Mouse (Mus musculus) embryonic facial prominence, embryonic 14.5 days (tissue): ENCODE data around the gene Elavl2. TPM values are rescaled to one million over a fixed set of nuclear protein-coding genes. Genes with fewer than 3 reads are reported as not detected.

Source experiments
- ATAC-seq: fragments of 200-750 bp; cut with Nextera tagmentation; 2 replicates; pipeline ENCODE4 v1.8.0; 2017; ENCODE audit warnings: low read depth, moderate number of reproducible peaks, moderate TSS enrichment
- DNase-seq: peaks from one replicate; pipeline ENCODE4 v3.0.0-alpha.2; 2015; ENCODE audit warnings: low spot score
- H3K27ac ChIP-seq: fragments of 300-500 bp; sonication (generic); replicated peaks from 2 replicates; pipeline ENCODE4 v1.5.1; 2014; ENCODE audit warnings: low read depth, mild to moderate bottlenecking, low read length, moderate library complexity
- H3K27me3 ChIP-seq: fragments of 300-500 bp; sonication (generic); replicated peaks from 2 replicates; pipeline ENCODE4 v1.6.1; 2014; ENCODE audit warnings: low read length; ENCODE audit not compliant: control insufficient read depth, insufficient read depth
- H3K36me3 ChIP-seq: fragments of 300-500 bp; sonication (generic); 2 replicates; pipeline ENCODE4 v1.6.1; 2014; ENCODE audit warnings: low read length, mixed read lengths; ENCODE audit not compliant: control insufficient read depth, insufficient read depth
- H3K4me1 ChIP-seq: fragments of 300-500 bp; sonication (generic); 2 replicates; pipeline ENCODE4 v1.6.1; 2014; ENCODE audit warnings: antibody characterized with exemption, low read length; ENCODE audit not compliant: control insufficient read depth, insufficient read depth
- H3K4me2 ChIP-seq: fragments of 300-500 bp; sonication (generic); 2 replicates; pipeline ENCODE4 v1.6.1; 2014; ENCODE audit warnings: low read depth, mild to moderate bottlenecking, low read length, moderate library complexity, mixed read lengths
- H3K4me3 ChIP-seq: fragments of 300-500 bp; sonication (generic); 2 replicates; pipeline ENCODE4 v1.5.1; 2014; ENCODE audit warnings: low read depth, mild to moderate bottlenecking, low read length
- H3K9ac ChIP-seq: fragments of 300-500 bp; sonication (generic); 2 replicates; pipeline ENCODE4 v1.6.1; 2014; ENCODE audit warnings: low read depth, mild to moderate bottlenecking, low read length, moderate library complexity, mixed read lengths
- H3K9me3 ChIP-seq: fragments of 300-500 bp; sonication (generic); 2 replicates; pipeline ENCODE4 v1.6.1; 2016; ENCODE audit warnings: low read length; ENCODE audit not compliant: control insufficient read depth
- WGBS: fragments of 180-500 bp; shearing (Covaris S2); extraction: QIAGEN DNeasy Blood & Tissue Kit; methylation state at CpG from one replicate; pipeline ENCODE4 v1.1.7; 2014; 5-methylcytosine and 5-hydroxymethylcytosine counted together
- polyA plus RNA-seq: library from polyadenylated mRNA; unstranded; fragments of >200 nt; fragmentation: Nextera tagmentation; extraction: Ambion mirVana; gene quantifications from 2 replicates; pipeline ENCODE4 v1.2.1, GENCODE M21; 2014

Elavl2 gene
- polyA plus RNA-seq, 1 experiment from 2014 or later, result 11.4 TPM

GRCm38 (mm10) chr4:91244554-91244953 is 156.0 kb downstream of the Elavl2 start:
- Histone ChIP-seq H3K9me3 (no peaks in the 10 kb centered on the region), H3K36me3 (no peaks in the 10 kb centered on the region), H3K4me3 (no peak overlapping the region), H3K27ac (no peak overlapping the region), H3K4me1 (no peaks in the 10 kb centered on the region), H3K9ac (no peak overlapping the region), H3K27me3 (no peaks in the 10 kb centered on the region), H3K4me2 (no peak overlapping the region)
- ATAC-seq, result no peak
- no peak for DNase-seq
- WGBS, result 59% methylated on average over 9 of the region's 9 CpGs

GRCm38 (mm10) chr4:91243896-91244295 is 156.7 kb downstream of the Elavl2 start:
- H3K9me3 ChIP-seq, result no peaks in the 10 kb centered on the region
- DNase-seq (no peak), ATAC-seq (no peak; the same call in 1 of the 2 replicates)
- 85% methylated on average over 4 of the region's 4 CpGs for WGBS
- no peak overlapping the region for H3K4me3 ChIP-seq
- no peak overlapping the region for H3K27ac ChIP-seq
- no peak overlapping the region for H3K9ac ChIP-seq
- no peaks in the 10 kb centered on the region for H3K4me1 ChIP-seq
- no peaks in the 10 kb centered on the region for H3K36me3 ChIP-seq
- no peak overlapping the region for H3K4me2 ChIP-seq
- H3K27me3 ChIP-seq, result no peaks in the 10 kb centered on the region

DNA sequence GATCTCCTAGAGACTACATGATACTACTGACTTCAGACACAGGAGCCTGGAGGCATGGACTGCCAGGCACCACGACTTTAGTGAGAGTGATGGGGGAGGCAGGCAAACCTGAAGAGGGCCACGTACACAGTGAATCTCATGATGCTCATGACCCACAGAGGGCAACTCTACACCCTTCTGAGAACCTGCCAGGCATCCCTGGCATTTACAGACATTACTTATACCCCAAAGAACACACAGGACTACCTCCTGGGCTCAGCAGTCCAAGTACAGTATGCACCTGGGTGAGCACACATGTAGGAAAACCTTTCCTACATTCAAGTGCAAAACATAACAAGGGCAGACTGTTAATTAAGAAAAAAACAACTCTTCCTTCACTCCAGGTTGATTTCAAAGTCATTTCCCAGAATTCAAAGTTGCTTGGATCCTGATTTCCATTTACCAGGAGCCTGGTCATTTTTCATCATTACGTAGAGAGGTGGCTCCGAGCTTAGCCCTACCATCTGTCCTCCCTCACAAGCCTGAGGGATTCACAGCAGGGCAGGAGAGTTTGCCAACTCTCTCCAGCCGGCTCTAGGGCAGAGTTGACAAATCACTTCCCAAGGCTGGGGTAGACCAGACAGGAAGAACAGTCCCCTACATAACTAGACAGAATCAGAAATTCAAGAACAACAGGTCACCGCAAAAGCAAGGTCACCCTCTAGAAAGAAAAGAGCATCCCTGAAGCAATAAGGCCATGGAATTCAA is 161.7 kb downstream of the Elavl2 start:
- no peak for DNase-seq
- Histone ChIP-seq H3K27me3 (no peaks in the 10 kb centered on the region), H3K4me2 (no peak overlapping the region), H3K9me3 (no peaks in the 10 kb centered on the region), H3K36me3 (no peaks in the 10 kb centered on the region), H3K27ac (no peak overlapping the region), H3K4me3 (no peak overlapping the region), H3K9ac (no peak overlapping the region), H3K4me1 (no peaks in the 10 kb centered on the region)
- 76% methylated on average over 6 of the region's 6 CpGs for WGBS
- ATAC-seq, result no peak

DNA sequence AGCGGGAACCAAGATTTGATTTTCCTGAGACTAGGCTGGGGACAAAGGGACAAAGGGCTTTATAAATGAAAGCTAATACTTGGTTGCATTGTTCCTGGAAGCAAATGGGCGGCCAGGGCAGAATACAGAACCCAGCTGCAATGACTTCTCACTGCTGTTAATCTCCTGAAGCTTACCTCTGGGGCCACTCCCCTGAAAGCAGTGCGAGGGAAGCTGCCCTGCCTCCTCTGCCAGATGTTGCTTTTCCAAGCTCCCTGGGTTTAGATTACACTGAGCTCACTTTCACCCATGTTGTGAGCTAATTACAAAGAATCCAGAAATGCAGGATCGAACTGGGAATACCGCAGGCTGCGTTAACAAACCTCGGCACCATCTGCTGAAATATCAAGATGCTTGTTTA is 163.6 kb downstream of the Elavl2 start:
- H3K4me2 ChIP-seq, result no peak overlapping the region

GRCm38 (mm10) chr4:91234941-91235340 is 165.6 kb downstream of the Elavl2 start:
- H3K27me3 ChIP-seq, result no peaks in the 10 kb centered on the region
- no peaks in the 10 kb centered on the region for H3K36me3 ChIP-seq
- H3K9me3 ChIP-seq, result no peaks in the 10 kb centered on the region
- no peak overlapping the region for H3K4me2 ChIP-seq
- WGBS, result 81% methylated on average over 6 of the region's 6 CpGs
- DNase-seq (no peak), ATAC-seq (no peak)
- no peak overlapping the region for H3K27ac ChIP-seq
- H3K4me1 ChIP-seq, result no peaks in the 10 kb centered on the region
- no peak overlapping the region for H3K4me3 ChIP-seq
- H3K9ac ChIP-seq, result no peak overlapping the region

More for the DNA sequence above, 163.6 kb downstream of the Elavl2 start:
- Histone ChIP-seq H3K27ac (no peak overlapping the region), H3K27me3 (no peaks in the 10 kb centered on the region), H3K4me1 (no peaks in the 10 kb centered on the region), H3K4me3 (no peak overlapping the region), H3K9me3 (no peaks in the 10 kb centered on the region), H3K36me3 (no peaks in the 10 kb centered on the region), H3K9ac (no peak overlapping the region)
- peak; percentile 88 for ATAC-seq
- peak; percentile 69 for DNase-seq
- WGBS, result 14% methylated on average over 7 of the region's 7 CpGs

GRCm38 (mm10) chr4:91233599-91233998 is 167.0 kb downstream of the Elavl2 start:
- no peaks in the 10 kb centered on the region for H3K4me1 ChIP-seq
- DNase-seq (no peak), ATAC-seq (no peak)
- no peaks in the 10 kb centered on the region for H3K27me3 ChIP-seq
- H3K9me3 ChIP-seq, result no peaks in the 10 kb centered on the region
- no peak overlapping the region for H3K4me2 ChIP-seq
- 88% methylated on average over 6 of the region's 6 CpGs for WGBS
- H3K9ac ChIP-seq, result no peak overlapping the region
- no peak overlapping the region for H3K27ac ChIP-seq
- H3K36me3 ChIP-seq, result no peaks in the 10 kb centered on the region
- no peak overlapping the region for H3K4me3 ChIP-seq

DNA sequence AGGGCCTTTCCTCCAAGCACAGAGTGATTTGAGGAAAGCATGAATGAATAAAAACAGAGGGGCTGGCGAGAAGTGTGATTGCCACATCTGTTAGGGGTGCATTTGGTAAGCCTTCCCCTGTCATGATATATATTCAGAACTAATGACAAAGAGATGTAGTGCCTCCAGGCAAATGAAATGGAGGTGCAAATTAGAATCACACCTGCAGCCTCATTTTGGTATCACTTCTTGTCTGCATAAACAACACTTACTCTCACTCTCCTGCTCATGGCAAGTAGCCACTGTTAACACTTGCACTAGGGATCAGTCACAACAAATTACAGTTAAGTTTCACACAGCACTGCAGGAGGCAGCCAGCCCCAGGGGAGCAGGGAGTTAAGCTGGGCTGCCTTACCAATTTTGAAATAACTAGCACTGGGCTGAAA is 170.1 kb downstream of the Elavl2 start:
- 56% methylated on average over 1 of the region's 1 CpGs for WGBS
- H3K4me3 ChIP-seq, result no peak overlapping the region
- H3K27ac ChIP-seq, result no peak overlapping the region
- no peaks in the 10 kb centered on the region for H3K36me3 ChIP-seq
- H3K4me2 ChIP-seq, result no peak overlapping the region
- no peak overlapping the region for H3K9ac ChIP-seq
- H3K9me3 ChIP-seq, result no peaks in the 10 kb centered on the region
- no peaks in the 10 kb centered on the region for H3K4me1 ChIP-seq
- no peaks in the 10 kb centered on the region for H3K27me3 ChIP-seq
- peak; percentile 43 for DNase-seq
- ATAC-seq, result peak; percentile 56; the same call in 1 of the 2 replicates

DNA sequence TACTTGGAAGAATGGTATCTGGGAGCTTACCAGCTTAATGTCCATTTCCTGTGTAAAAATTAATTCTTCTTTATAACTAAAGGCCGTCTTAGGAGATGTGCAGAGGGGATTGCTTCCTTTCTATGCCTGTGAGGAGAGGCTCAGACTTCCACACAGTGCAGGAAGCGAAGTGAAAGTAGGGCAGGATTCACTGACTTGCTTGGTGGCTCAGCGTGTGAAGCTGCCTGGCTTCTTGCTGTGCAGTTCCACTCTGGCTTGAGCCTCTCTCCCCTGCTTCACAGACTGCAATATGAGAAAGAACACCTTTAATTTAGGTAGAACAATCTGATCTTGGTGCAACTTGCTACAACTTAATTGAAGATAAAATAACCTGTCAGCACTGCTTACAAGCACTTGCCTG is 172.2 kb downstream of the Elavl2 start:
- no peaks in the 10 kb centered on the region for H3K27me3 ChIP-seq
- no peak for DNase-seq
- no peak overlapping the region for H3K27ac ChIP-seq
- WGBS, result 68% methylated on average over 3 of the region's 3 CpGs
- no peaks in the 10 kb centered on the region for H3K4me1 ChIP-seq
- H3K9me3 ChIP-seq, result no peaks in the 10 kb centered on the region
- no peaks in the 10 kb centered on the region for H3K36me3 ChIP-seq
- ATAC-seq, result no peak
- no peak overlapping the region for H3K4me2 ChIP-seq
- no peak overlapping the region for H3K4me3 ChIP-seq
- no peak overlapping the region for H3K9ac ChIP-seq

- 85% methylated on average over 4 of the region's 4 CpGs for WGBS
- Histone ChIP-seq H3K4me3 (no peak overlapping the region), H3K27ac (no peak overlapping the region), H3K36me3 (no peaks in the 10 kb centered on the region), H3K9me3 (no peaks in the 10 kb centered on the region), H3K9ac (no peak overlapping the region), H3K4me1 (no peaks in the 10 kb centered on the region), H3K4me2 (no peak overlapping the region), H3K27me3 (no peaks in the 10 kb centered on the region)
- DNase-seq (no peak), ATAC-seq (no peak)
Measured at GRCm38 (mm10) chr4:91223811-91224210, 176.8 kb downstream of the Elavl2 start.
